Mouse (Mus musculus): Measurements from ENCODE around the gene Fbxl7. TPM values are rescaled to one million over a fixed set of nuclear protein-coding genes. Genes with fewer than 3 reads are reported as not detected.

Gene Fbxl7
- total and polyA plus RNA-seq, 3 experiments = 1.9 to 3.1 (median 3.0) TPM

- no peaks in the 10 kb centered on the region for H3K27me3 ChIP-seq (ENCODE audit: control insufficient read depth, insufficient read depth, low read length)
- 63% methylated on average over 6 of the region's 6 CpGs for WGBS
- no peak for TF ChIP-seq EP300 (IDR thresholded peaks at IDR 0.05; ENCODE audit: insufficient read depth, low read depth, low read length)
- TF ChIP-seq POLR2A (IDR thresholded peaks at IDR 0.05; ENCODE audit: insufficient read depth, low read depth, low read length) = no peak
- no peak for TF ChIP-seq CTCF (IDR thresholded peaks at IDR 0.05)
- H3K4me3 ChIP-seq = no peak overlapping the region
- H3K79me2 ChIP-seq (replicated peaks; ENCODE audit: control insufficient read depth, insufficient read depth, low read length) = no peaks in the 10 kb centered on the region
- H3K9ac ChIP-seq (ENCODE audit: low read depth, low read length) = no peak overlapping the region
- intact Hi-C loops (cut with DNase I) = no loop called here
- DNase-seq = no peak
- no peaks in the 10 kb centered on the region for H3K4me1 ChIP-seq (ENCODE audit: control insufficient read depth, insufficient read depth, low read length)
- H3K36me3 ChIP-seq (ENCODE audit: control insufficient read depth, insufficient read depth, low read length) = no peaks in the 10 kb centered on the region
- no peak overlapping the region for H3K27ac ChIP-seq
These were observed 376.2 kb downstream of the Fbxl7 start for GRCm38 (mm10) chr15:26519220-26519631.

GRCm38 (mm10) chr15:26501024-26501423 lies 394.4 kb downstream of the Fbxl7 start:
- no peaks in the 10 kb centered on the region for H3K79me2 ChIP-seq (replicated peaks; ENCODE audit: control insufficient read depth, insufficient read depth, low read length)
- H3K36me3 ChIP-seq (ENCODE audit: control insufficient read depth, insufficient read depth, low read length) = no peaks in the 10 kb centered on the region
- intact Hi-C loops (cut with DNase I) = no loop called here
- TF ChIP-seq EP300 (IDR thresholded peaks at IDR 0.05; ENCODE audit: insufficient read depth, low read depth, low read length) (no peak), POLR2A (IDR thresholded peaks at IDR 0.05; ENCODE audit: insufficient read depth, low read depth, low read length) (no peak), CTCF (IDR thresholded peaks at IDR 0.05) (no peak)
- 42% methylated on average over 4 of the region's 4 CpGs for whole genome bisulfite sequencing
- no peak overlapping the region for H3K9ac ChIP-seq (ENCODE audit: low read depth, low read length)
- no peaks in the 10 kb centered on the region for H3K27me3 ChIP-seq (ENCODE audit: control insufficient read depth, insufficient read depth, low read length)
- no peak for DNase-seq
- H3K4me3 ChIP-seq = no peak overlapping the region
- no peak overlapping the region for H3K27ac ChIP-seq
- H3K4me1 ChIP-seq (ENCODE audit: control insufficient read depth, insufficient read depth, low read length) = no peaks in the 10 kb centered on the region

Measured in heart, adult 2 months (tissue).